Mouse (Mus musculus) liver, postnatal 0 days (tissue): ENCODE measurements at regions not wholly inside any gene's neighbourhood (a gene's known extent, or its start where the extent isn't known, plus 50 kb on each side); places are given as distances from the start of the nearest gene placed in this dataset.
A peak's percentile ranks its signal among the peaks of the same experiment; 100 is the strongest.

Source experiments
- ATAC-seq: fragments of 200-750 bp; cut with Nextera tagmentation; 2 replicates; pipeline ENCODE4 v1.8.0; 2017; ENCODE audit warnings: mild to moderate bottlenecking, moderate library complexity
- DNase-seq: peaks from one replicate; pipeline ENCODE4 v3.0.0-alpha.2; 2016
- H3K27ac ChIP-seq: fragments of 300-500 bp; sonication (generic); 2 replicates; pipeline ENCODE4 v1.5.1; 2014; ENCODE audit warnings: antibody characterized with exemption, moderate library complexity, mild to moderate bottlenecking, low read depth
- H3K27me3 ChIP-seq: fragments of 300-500 bp; sonication (generic); 2 replicates; pipeline ENCODE4 v1.6.1; 2014; ENCODE audit warnings: low read length, control low read depth, mixed read lengths; ENCODE audit not compliant: insufficient read depth
- H3K36me3 ChIP-seq: fragments of 300-500 bp; sonication (generic); replicated peaks from 2 replicates; pipeline ENCODE4 v1.6.1; 2014; ENCODE audit warnings: mild to moderate bottlenecking, control low read depth, low read length, moderate library complexity, mixed read lengths; ENCODE audit not compliant: insufficient read depth
- H3K4me1 ChIP-seq: fragments of 300-500 bp; sonication (generic); 2 replicates; pipeline ENCODE4 v1.6.1; 2014; ENCODE audit warnings: antibody characterized with exemption, mild to moderate bottlenecking, control low read depth; ENCODE audit not compliant: insufficient read depth
- H3K4me2 ChIP-seq: fragments of 300-500 bp; sonication (generic); 2 replicates; pipeline ENCODE4 v1.6.1; 2014; ENCODE audit warnings: low read depth, mild to moderate bottlenecking, low read length, moderate library complexity, mixed read lengths
- H3K4me3 ChIP-seq: fragments of 300-500 bp; sonication (generic); 2 replicates; pipeline ENCODE4 v1.5.1; 2014; ENCODE audit warnings: low read depth, low read length
- H3K9ac ChIP-seq: fragments of 300-500 bp; sonication (generic); replicated peaks from 2 replicates; pipeline ENCODE4 v1.6.1; 2014; ENCODE audit warnings: mild to moderate bottlenecking, moderate library complexity
- H3K9me3 ChIP-seq: fragments of 300-500 bp; sonication (generic); 2 replicates; pipeline ENCODE4 v1.6.1; 2016; ENCODE audit warnings: mild to moderate bottlenecking, control low read depth, low read length, mixed read lengths
- CTCF ChIP-seq: sonication (generic); IDR thresholded peaks from 2 replicates; pipeline ENCODE4 v1.5.1; 2016; ENCODE audit warnings: antibody characterized with exemption, low read depth
- EP300 ChIP-seq: IDR thresholded peaks from 2 replicates; pipeline ENCODE4 v1.6.1; 2016; ENCODE audit warnings: antibody characterized with exemption, low read depth, mild to moderate bottlenecking
- WGBS: fragments of 180-500 bp; shearing (Covaris S2); extraction: QIAGEN DNeasy Blood & Tissue Kit; methylation state at CpG from one replicate; pipeline ENCODE4 v1.1.7; 2014; ENCODE audit not compliant: insufficient replicate concordance; 5-methylcytosine and 5-hydroxymethylcytosine counted together

- H3K27ac ChIP-seq, result no peak overlapping the region
- no peaks in the 10 kb centered on the region for H3K27me3 ChIP-seq
- no peaks in the 10 kb centered on the region for H3K9me3 ChIP-seq
- no peak for DNase-seq
- no peak overlapping the region for H3K9ac ChIP-seq
- no peaks in the 10 kb centered on the region for H3K4me1 ChIP-seq
- TF ChIP-seq CTCF (no peak), EP300 (no peak)
- 60% methylated on average over 6 of the region's 6 CpGs for WGBS
- H3K4me2 ChIP-seq, result no peak overlapping the region
- H3K4me3 ChIP-seq, result no peak overlapping the region
- ATAC-seq, result no peak
- H3K36me3 ChIP-seq, result no peaks in the 10 kb centered on the region
Observed at GRCm38 (mm10) chr17:27364899-27365298, 156.3 kb downstream of the Grm4 start.

GRCm38 (mm10) chr17:27364338-27364737, 156.9 kb downstream of the Grm4 start:
- ATAC-seq (no peak), DNase-seq (no peak)
- TF ChIP-seq CTCF, result no peak
- TF ChIP-seq EP300, result no peak
- Histone ChIP-seq H3K27ac (no peak overlapping the region), H3K9ac (no peak overlapping the region), H3K9me3 (no peaks in the 10 kb centered on the region), H3K27me3 (no peaks in the 10 kb centered on the region), H3K36me3 (no peaks in the 10 kb centered on the region), H3K4me3 (no peak overlapping the region), H3K4me2 (no peak overlapping the region), H3K4me1 (no peaks in the 10 kb centered on the region)
- WGBS, result 74% methylated on average over 7 of the region's 7 CpGs

GRCm38 (mm10) chr17:27363911-27364310, 157.3 kb downstream of the Grm4 start:
- H3K27ac ChIP-seq, result no peak overlapping the region
- no peak for TF ChIP-seq EP300
- no peak for TF ChIP-seq CTCF
- H3K9me3 ChIP-seq, result no peaks in the 10 kb centered on the region
- DNase-seq, result no peak
- no peaks in the 10 kb centered on the region for H3K4me1 ChIP-seq
- ATAC-seq, result no peak
- no peak overlapping the region for H3K4me3 ChIP-seq
- no peaks in the 10 kb centered on the region for H3K27me3 ChIP-seq
- no peaks in the 10 kb centered on the region for H3K36me3 ChIP-seq
- no peak overlapping the region for H3K4me2 ChIP-seq
- WGBS, result 63% methylated on average over 6 of the region's 6 CpGs
- no peak overlapping the region for H3K9ac ChIP-seq

GRCm38 (mm10) chr17:27362221-27362620, 158.0 kb upstream of the Lemd2 start:
- Histone ChIP-seq H3K9ac (no peak overlapping the region), H3K4me2 (no peak overlapping the region), H3K9me3 (no peaks in the 10 kb centered on the region), H3K36me3 (no peaks in the 10 kb centered on the region), H3K4me3 (no peak overlapping the region), H3K27me3 (no peaks in the 10 kb centered on the region), H3K27ac (no peak overlapping the region), H3K4me1 (no peaks in the 10 kb centered on the region)
- TF ChIP-seq CTCF (no peak), EP300 (no peak)
- DNase-seq (no peak), ATAC-seq (no peak)
- 77% methylated on average over 8 of the region's 8 CpGs for WGBS

GRCm38 (mm10) chr17:27361362-27361761, 157.1 kb upstream of the Lemd2 start:
- 90% methylated on average over 2 of the region's 2 CpGs for WGBS
- Histone ChIP-seq H3K4me2 (no peak overlapping the region), H3K4me1 (no peaks in the 10 kb centered on the region), H3K36me3 (no peaks in the 10 kb centered on the region), H3K9ac (no peak overlapping the region), H3K27ac (no peak overlapping the region), H3K9me3 (no peaks in the 10 kb centered on the region), H3K4me3 (no peak overlapping the region), H3K27me3 (no peaks in the 10 kb centered on the region)
- ATAC-seq (no peak), DNase-seq (no peak)
- TF ChIP-seq EP300, result no peak
- TF ChIP-seq CTCF, result no peak

GRCm38 (mm10) chr17:27356862-27357261, 152.6 kb upstream of the Lemd2 start:
- no peaks in the 10 kb centered on the region for H3K36me3 ChIP-seq
- no peaks in the 10 kb centered on the region for H3K9me3 ChIP-seq
- H3K27me3 ChIP-seq, result no peaks in the 10 kb centered on the region
- H3K27ac ChIP-seq, result no peak overlapping the region
- H3K4me1 ChIP-seq, result no peaks in the 10 kb centered on the region
- no peak for ATAC-seq
- no peak overlapping the region for H3K4me3 ChIP-seq
- DNase-seq, result no peak
- 62% methylated on average over 3 of the region's 3 CpGs for WGBS
- H3K9ac ChIP-seq, result no peak overlapping the region
- TF ChIP-seq EP300 (no peak), CTCF (peak; percentile 47)
- H3K4me2 ChIP-seq, result no peak overlapping the region

GRCm38 (mm10) chr17:27355717-27356116, 151.4 kb upstream of the Lemd2 start:
- no peak overlapping the region for H3K9ac ChIP-seq
- DNase-seq (no peak), ATAC-seq (no peak)
- no peak for TF ChIP-seq EP300
- TF ChIP-seq CTCF, result no peak
- H3K9me3 ChIP-seq, result no peaks in the 10 kb centered on the region
- H3K27ac ChIP-seq, result no peak overlapping the region
- H3K36me3 ChIP-seq, result no peaks in the 10 kb centered on the region
- no peaks in the 10 kb centered on the region for H3K27me3 ChIP-seq
- no peak overlapping the region for H3K4me3 ChIP-seq
- H3K4me1 ChIP-seq, result no peaks in the 10 kb centered on the region
- 88% methylated on average over 9 of the region's 9 CpGs for WGBS
- H3K4me2 ChIP-seq, result no peak overlapping the region
